Mouse (Mus musculus) stomach, postnatal 0 days (tissue): ENCODE data around the gene Rdh9. TPM values are rescaled to one million over a fixed set of nuclear protein-coding genes. Genes with fewer than 3 reads are reported as not detected.
"Not testable (repeated sequence)": the region's sequence is repeated elsewhere in the genome, so short reads cannot be mapped to it uniquely, and the experiment has no call there.

ENCODE experiments used
- ATAC-seq: fragments of 200-750 bp; cut with Nextera tagmentation; 2 replicates; pipeline ENCODE4 v1.8.0; 2017; ENCODE audit not compliant: low FRiP score, low TSS enrichment
- DNase-seq: peaks from one replicate; pipeline ENCODE4 v3.0.0-alpha.2; 2016; ENCODE audit warnings: low spot score
- H3K27ac ChIP-seq: fragments of 300-500 bp; sonication (generic); replicated peaks from 2 replicates; pipeline ENCODE4 v1.5.1; 2014; ENCODE audit warnings: mild to moderate bottlenecking, control low read depth
- H3K27me3 ChIP-seq: fragments of 300-500 bp; sonication (generic); 2 replicates; pipeline ENCODE4 v1.6.1; 2014; ENCODE audit warnings: low read length; ENCODE audit not compliant: control insufficient read depth, insufficient read depth
- H3K36me3 ChIP-seq: fragments of 300-500 bp; sonication (generic); 2 replicates; pipeline ENCODE4 v1.6.1; 2014; ENCODE audit warnings: low read length, mixed read lengths; ENCODE audit not compliant: control insufficient read depth, insufficient read depth
- H3K4me1 ChIP-seq: fragments of 300-500 bp; sonication (generic); replicated peaks from 2 replicates; pipeline ENCODE4 v1.6.1; 2014; ENCODE audit warnings: antibody characterized with exemption; ENCODE audit not compliant: control insufficient read depth, insufficient read depth
- H3K4me2 ChIP-seq: fragments of 300-500 bp; sonication (generic); replicated peaks from 2 replicates; pipeline ENCODE4 v1.6.1; 2014; ENCODE audit warnings: low read depth, mild to moderate bottlenecking, control low read depth, moderate library complexity
- H3K4me3 ChIP-seq: fragments of 300-500 bp; sonication (generic); 2 replicates; pipeline ENCODE4 v1.5.1; 2014; ENCODE audit warnings: low read depth, low read length, control low read depth
- H3K9ac ChIP-seq: fragments of 300-500 bp; sonication (generic); 2 replicates; pipeline ENCODE4 v1.6.1; 2014; ENCODE audit warnings: mild to moderate bottlenecking, low read length, control low read depth, mixed read lengths
- H3K9me3 ChIP-seq: fragments of 300-500 bp; sonication (generic); 2 replicates; pipeline ENCODE4 v1.6.1; 2016; ENCODE audit warnings: low read length; ENCODE audit not compliant: control insufficient read depth
- CTCF ChIP-seq: IDR thresholded peaks from 2 replicates; pipeline ENCODE4 v1.5.1; 2016; ENCODE audit warnings: antibody characterized with exemption, low read depth, mild to moderate bottlenecking, moderate library complexity
- EP300 ChIP-seq: optimal IDR thresholded peaks from 2 replicates; pipeline ENCODE3; 2016; ENCODE audit warnings: antibody characterized with exemption
- WGBS: fragments of 180-500 bp; shearing (Covaris S2); extraction: QIAGEN DNeasy Blood & Tissue Kit; methylation state at CpG from one replicate; pipeline ENCODE4 v1.1.7; 2014; 5-methylcytosine and 5-hydroxymethylcytosine counted together
- polyA plus RNA-seq: library from polyadenylated mRNA; unstranded; fragments of >200 nt; fragmentation: Nextera tagmentation; extraction: Ambion mirVana; gene quantifications from 2 replicates; pipeline ENCODE4 v1.2.1, GENCODE M21; 2015

Gene Rdh9
- polyA plus RNA-seq, 1 experiment from 2014 or later, result not detected

GRCm38 (mm10) chr10:127825386-127825785, 49.2 kb downstream of the Rdh9 start:
- H3K9ac ChIP-seq, result no peak overlapping the region
- H3K4me3 ChIP-seq, result no peak overlapping the region
- 76% methylated on average over 6 of the region's 6 CpGs for WGBS
- H3K27ac ChIP-seq, result no peak overlapping the region
- no peaks in the 10 kb centered on the region for H3K27me3 ChIP-seq
- ATAC-seq (no peak), DNase-seq (peak; percentile 49)
- TF ChIP-seq CTCF (peak; percentile 66), EP300 (no peak)
- H3K36me3 ChIP-seq, result no peaks in the 10 kb centered on the region
- 0 out of 2 replicates have a peak, but pooled peaks cover 3% of the 10 kb centered on the region for H3K9me3 ChIP-seq
- no peak overlapping the region for H3K4me2 ChIP-seq
- H3K4me1 ChIP-seq, result no peaks in the 10 kb centered on the region

DNA sequence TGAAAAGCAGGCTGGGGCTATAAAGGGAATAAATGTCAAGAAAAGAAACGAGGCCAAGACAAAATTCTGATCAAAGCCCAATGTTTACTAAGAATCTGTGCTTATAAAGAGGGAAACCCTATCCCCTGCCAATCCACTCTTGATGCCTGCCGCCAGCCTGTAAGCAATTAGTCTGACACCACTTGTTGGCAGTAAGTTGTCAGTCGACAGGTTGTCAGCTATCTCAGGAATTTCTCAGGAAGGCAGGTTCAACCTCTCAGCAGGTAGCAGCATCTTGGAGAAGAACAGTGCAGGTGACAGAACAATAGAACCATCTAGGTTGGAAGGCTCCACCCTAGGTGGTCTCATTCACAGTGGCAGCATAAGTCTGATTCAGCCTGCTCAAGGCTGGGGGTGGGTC, 52.9 kb downstream of the Rdh9 start:
- TF ChIP-seq CTCF (no peak), EP300 (no peak)
- DNase-seq, result no peak
- Histone ChIP-seq H3K9ac (no peak overlapping the region), H3K4me2 (no peak overlapping the region), H3K4me3 (no peak overlapping the region), H3K9me3 (no peaks in the 10 kb centered on the region), H3K27ac (no peak overlapping the region), H3K4me1 (no peaks in the 10 kb centered on the region), H3K27me3 (no peaks in the 10 kb centered on the region), H3K36me3 (no peaks in the 10 kb centered on the region)
- 73% methylated on average over 3 of the region's 3 CpGs for WGBS
- ATAC-seq, result no peak

DNA sequence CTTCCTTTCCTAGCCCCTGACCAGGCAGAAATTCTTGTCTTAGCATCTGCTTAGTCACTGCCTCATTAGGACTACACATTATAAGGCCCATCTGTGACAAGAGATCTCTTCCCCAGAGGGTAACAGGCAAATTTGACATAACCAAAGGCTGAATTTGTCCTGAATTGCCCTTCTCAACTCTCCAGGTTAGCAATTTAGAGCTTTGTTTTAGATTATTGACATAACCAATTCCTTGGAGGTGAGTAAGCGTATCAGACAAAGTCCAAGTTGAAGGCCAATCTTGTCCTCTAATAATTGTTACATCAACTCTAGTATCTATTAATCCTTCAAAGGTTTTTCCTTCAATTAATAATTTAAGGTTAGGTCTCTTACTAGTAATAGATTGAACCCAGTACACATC, 58.0 kb downstream of the Rdh9 start:
- H3K9ac ChIP-seq, ATAC-seq, H3K27me3 ChIP-seq, DNase-seq, H3K4me3 ChIP-seq, H3K27ac ChIP-seq, H3K9me3 ChIP-seq, H3K4me1 ChIP-seq, H3K36me3 ChIP-seq, H3K4me2 ChIP-seq: not testable (repeated sequence)
- 89% methylated on average over 1 of the region's 1 CpGs for WGBS

DNA sequence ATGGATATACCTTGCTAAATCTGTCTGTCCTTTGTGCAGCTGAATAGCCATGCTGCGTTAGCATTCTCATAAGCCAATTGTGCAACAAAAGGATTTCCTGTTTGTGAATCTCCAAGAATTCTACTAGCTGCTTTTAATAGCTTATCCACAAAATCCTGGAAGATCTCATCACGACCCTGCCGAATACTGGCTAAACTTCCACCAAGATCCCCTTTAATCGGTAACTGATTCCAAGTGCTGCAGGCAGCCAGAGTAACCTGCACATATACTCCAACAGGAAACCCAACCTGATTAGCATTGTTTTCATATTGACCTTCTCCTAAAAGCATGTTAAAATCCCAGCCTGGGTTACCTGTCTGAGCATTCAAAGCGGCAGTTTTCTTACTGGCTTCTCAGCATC, 59.1 kb downstream of the Rdh9 start:
- no peak overlapping the region for H3K9ac ChIP-seq
- H3K36me3 ChIP-seq, result no peaks in the 10 kb centered on the region
- 62% methylated on average over 5 of the region's 5 CpGs for WGBS
- H3K27ac ChIP-seq, result no peak overlapping the region
- H3K27me3 ChIP-seq, result no peaks in the 10 kb centered on the region
- no peak overlapping the region for H3K4me3 ChIP-seq
- TF ChIP-seq CTCF (no peak), EP300 (no peak)
- ATAC-seq (no peak), DNase-seq (no peak)
- no peaks in the 10 kb centered on the region for H3K9me3 ChIP-seq
- H3K4me2 ChIP-seq, result no peak overlapping the region
- no peaks in the 10 kb centered on the region for H3K4me1 ChIP-seq

GRCm38 (mm10) chr10:127837793-127838192, 61.6 kb downstream of the Rdh9 start:
- not testable (repeated sequence) for ATAC-seq, H3K27me3 ChIP-seq, H3K36me3 ChIP-seq, H3K9me3 ChIP-seq, H3K27ac ChIP-seq, H3K4me1 ChIP-seq, H3K4me3 ChIP-seq, H3K9ac ChIP-seq, H3K4me2 ChIP-seq, DNase-seq
- WGBS, result 92% methylated on average over 5 of the region's 5 CpGs

- Histone ChIP-seq H3K4me2 (no peak overlapping the region), H3K9ac (no peak overlapping the region), H3K27ac (no peak overlapping the region), H3K9me3 (no peaks in the 10 kb centered on the region), H3K4me3 (no peak overlapping the region), H3K4me1 (no peaks in the 10 kb centered on the region), H3K36me3 (no peaks in the 10 kb centered on the region), H3K27me3 (no peaks in the 10 kb centered on the region)
- DNase-seq, result no peak
- no peak for ATAC-seq
- TF ChIP-seq EP300 (no peak), CTCF (no peak)
- 83% methylated on average over 2 of the region's 2 CpGs for WGBS
Observed at GRCm38 (mm10) chr10:127838539-127838938, 62.4 kb downstream of the Rdh9 start.
